Mouse (Mus musculus): Measurements from ENCODE around the gene B4galnt3. TPM values are rescaled to one million over a fixed set of nuclear protein-coding genes. Genes with fewer than 3 reads are reported as not detected.
A peak's percentile ranks its signal among the peaks of the same experiment; 100 is the strongest.

The B4galnt3 gene
- total RNA-seq (2014; rRNA removed) (1.1 and 1.2 TPM in 2 replicates), polyA plus RNA-seq (2012; rRNA removed) (1.2 and 1.5 TPM in 2 replicates)

GRCm38 (mm10) chr6:120294056-120294784, at the start of gene B4galnt3, which contains the start of gene D330020A13Rik:
B4galnt3 (minus strand) TSS chr6:120294559.
D330020A13Rik (plus strand) TSS chr6:120294364.
- no peak for DNase-seq (ENCODE audit: extremely low read depth, low read depth, low spot score)
- no peaks in the 10 kb centered on the region for H3K36me3 ChIP-seq (ENCODE audit: control insufficient read depth, insufficient read depth, low read length)
- H3K27me3 ChIP-seq (ENCODE audit: control insufficient read depth, insufficient read depth, low read length): peaks cover 12% of the 10 kb centered on the region
- no peaks in the 10 kb centered on the region for H3K4me1 ChIP-seq (ENCODE audit: control insufficient read depth, insufficient read depth, low read length)
- peak within 1 kb of the TSS; percentile 66 for H3K4me3 ChIP-seq (ENCODE audit: insufficient read depth, low read depth, low read length)
- WGBS: 2% methylated on average over 79 of the region's 79 CpGs
- peak within 1 kb of the TSS; percentile 42 for H3K9ac ChIP-seq (ENCODE audit: low read depth, low read length)
- H3K27ac ChIP-seq (replicated peaks; ENCODE audit: insufficient read depth, low read depth, low read length): no peak within 1 kb of the TSS
- no peaks in the 10 kb centered on the region for H3K79me2 ChIP-seq (ENCODE audit: control insufficient read depth, insufficient read depth, low read length)
- no peak for TF ChIP-seq POLR2A (IDR thresholded peaks at IDR 0.05; ENCODE audit: extremely low read depth, insufficient read depth, low read length)
- TF ChIP-seq CTCF (IDR thresholded peaks at IDR 0.05; ENCODE audit: low read depth, low read length): no peak

DNA sequence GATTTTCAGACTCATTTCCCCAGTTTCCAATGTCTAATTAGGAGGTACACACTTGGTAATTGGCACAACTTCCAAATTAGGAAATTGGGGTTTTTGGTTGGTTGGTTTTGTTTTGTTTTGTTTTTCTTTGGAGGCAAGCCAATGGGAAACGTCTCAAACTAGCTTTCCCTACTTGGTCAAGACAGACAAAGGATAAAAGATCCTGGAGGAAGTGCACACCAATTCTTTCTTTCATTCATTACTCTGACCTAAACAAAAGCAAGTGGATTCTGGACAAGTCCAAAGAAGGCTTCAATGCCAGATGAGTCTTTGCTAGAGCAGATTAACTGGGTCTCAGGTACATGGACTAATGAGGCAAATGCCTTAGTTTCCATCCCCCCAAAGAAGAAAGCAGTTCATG, 49.6 kb upstream of the B4galnt3 start:
- H3K36me3 ChIP-seq (ENCODE audit: control insufficient read depth, insufficient read depth, low read length): peaks cover 32% of the 10 kb centered on the region
- no peak overlapping the region for H3K4me3 ChIP-seq (ENCODE audit: insufficient read depth, low read depth, low read length)
- no peak overlapping the region for H3K27ac ChIP-seq (replicated peaks; ENCODE audit: insufficient read depth, low read depth, low read length)
- no peak for TF ChIP-seq POLR2A (IDR thresholded peaks at IDR 0.05; ENCODE audit: extremely low read depth, insufficient read depth, low read length)
- no peak for TF ChIP-seq CTCF (IDR thresholded peaks at IDR 0.05; ENCODE audit: low read depth, low read length)
- H3K27me3 ChIP-seq (ENCODE audit: control insufficient read depth, insufficient read depth, low read length): no peaks in the 10 kb centered on the region
- H3K79me2 ChIP-seq (ENCODE audit: control insufficient read depth, insufficient read depth, low read length): no peaks in the 10 kb centered on the region
- H3K4me1 ChIP-seq (ENCODE audit: control insufficient read depth, insufficient read depth, low read length): no peaks in the 10 kb centered on the region
- H3K9ac ChIP-seq (ENCODE audit: low read depth, low read length): no peak overlapping the region
- 67% methylated on average over 1 of the region's 1 CpGs for WGBS
- DNase-seq (ENCODE audit: extremely low read depth, low read depth, low spot score): no peak

- Histone ChIP-seq H3K36me3 (ENCODE audit: control insufficient read depth, insufficient read depth, low read length) (peaks cover 13% of the 10 kb centered on the region; the same call in 1 of the 2 replicates), H3K27ac (replicated peaks; ENCODE audit: insufficient read depth, low read depth, low read length) (no peak overlapping the region), H3K9ac (ENCODE audit: low read depth, low read length) (no peak overlapping the region), H3K79me2 (ENCODE audit: control insufficient read depth, insufficient read depth, low read length) (no peaks in the 10 kb centered on the region), H3K4me3 (ENCODE audit: insufficient read depth, low read depth, low read length) (no peak overlapping the region), H3K4me1 (ENCODE audit: control insufficient read depth, insufficient read depth, low read length) (no peaks in the 10 kb centered on the region), H3K27me3 (ENCODE audit: control insufficient read depth, insufficient read depth, low read length) (no peaks in the 10 kb centered on the region)
- 85% methylated on average over 2 of the region's 2 CpGs for WGBS
- DNase-seq (ENCODE audit: extremely low read depth, low read depth, low spot score): no peak
- TF ChIP-seq CTCF (IDR thresholded peaks at IDR 0.05; ENCODE audit: low read depth, low read length) (no peak), POLR2A (IDR thresholded peaks at IDR 0.05; ENCODE audit: extremely low read depth, insufficient read depth, low read length) (no peak)
These were observed 38.0 kb upstream of the B4galnt3 start for GRCm38 (mm10) chr6:120332351-120332750.

DNA sequence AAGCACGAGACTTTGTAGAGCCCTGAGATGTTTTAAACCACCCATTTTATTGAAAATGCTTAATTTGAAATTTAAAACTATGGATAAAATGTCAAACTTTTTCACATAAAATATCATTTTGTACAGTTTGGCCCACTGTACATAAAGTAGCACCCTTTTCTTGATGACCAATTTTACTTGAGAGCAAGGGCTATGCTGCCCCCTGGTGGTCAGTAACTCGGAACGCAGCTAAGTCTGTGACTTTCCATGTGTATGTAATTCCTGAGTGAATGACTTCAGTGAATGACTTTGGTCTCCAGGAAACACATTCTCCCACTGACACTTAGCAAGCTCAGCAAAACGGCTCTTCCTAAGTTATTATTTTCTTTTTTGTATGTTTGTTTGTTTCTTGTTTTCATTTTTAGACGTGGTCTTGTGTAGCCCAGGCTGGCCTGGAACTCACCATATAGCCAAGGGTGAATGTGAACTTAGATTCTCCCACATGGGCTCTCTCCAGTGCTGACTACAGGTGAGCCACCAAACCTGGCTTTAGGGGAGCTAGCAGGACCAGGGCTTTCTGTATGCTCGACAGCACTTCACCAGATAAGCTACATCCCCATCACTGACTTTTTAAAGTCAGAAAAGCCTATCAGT, 30.1 kb upstream of the B4galnt3 start:
- Histone ChIP-seq H3K4me1 (ENCODE audit: control insufficient read depth, insufficient read depth, low read length) (no peaks in the 10 kb centered on the region), H3K9ac (ENCODE audit: low read depth, low read length) (no peak overlapping the region), H3K4me3 (ENCODE audit: insufficient read depth, low read depth, low read length) (no peak overlapping the region), H3K79me2 (ENCODE audit: control insufficient read depth, insufficient read depth, low read length) (no peaks in the 10 kb centered on the region), H3K27me3 (ENCODE audit: control insufficient read depth, insufficient read depth, low read length) (no peaks in the 10 kb centered on the region), H3K36me3 (ENCODE audit: control insufficient read depth, insufficient read depth, low read length) (peaks cover 1% of the 10 kb centered on the region; the same call in 1 of the 2 replicates), H3K27ac (replicated peaks; ENCODE audit: insufficient read depth, low read depth, low read length) (no peak overlapping the region)
- WGBS: 37% methylated on average over 6 of the region's 6 CpGs
- TF ChIP-seq POLR2A (IDR thresholded peaks at IDR 0.05; ENCODE audit: extremely low read depth, insufficient read depth, low read length) (no peak), CTCF (IDR thresholded peaks at IDR 0.05; ENCODE audit: low read depth, low read length) (peak; percentile 67; the same call in 1 of the 2 replicates)
- DNase-seq (ENCODE audit: extremely low read depth, low read depth, low spot score): peak; percentile 78

- no peak for DNase-seq (ENCODE audit: extremely low read depth, low read depth, low spot score)
- Histone ChIP-seq H3K4me1 (ENCODE audit: control insufficient read depth, insufficient read depth, low read length) (peaks cover 4% of the 10 kb centered on the region), H3K27ac (replicated peaks; ENCODE audit: insufficient read depth, low read depth, low read length) (no peak overlapping the region), H3K36me3 (ENCODE audit: control insufficient read depth, insufficient read depth, low read length) (no peaks in the 10 kb centered on the region), H3K9ac (ENCODE audit: low read depth, low read length) (no peak overlapping the region), H3K4me3 (ENCODE audit: insufficient read depth, low read depth, low read length) (no peak overlapping the region), H3K27me3 (ENCODE audit: control insufficient read depth, insufficient read depth, low read length) (no peaks in the 10 kb centered on the region), H3K79me2 (ENCODE audit: control insufficient read depth, insufficient read depth, low read length) (no peaks in the 10 kb centered on the region)
- TF ChIP-seq CTCF (IDR thresholded peaks at IDR 0.05; ENCODE audit: low read depth, low read length) (no peak), POLR2A (IDR thresholded peaks at IDR 0.05; ENCODE audit: extremely low read depth, insufficient read depth, low read length) (no peak)
- WGBS: 77% methylated on average over 2 of the region's 2 CpGs
These were observed 26.0 kb upstream of the B4galnt3 start for GRCm38 (mm10) chr6:120320369-120320768.

All from liver, adult 2 months (tissue).